Mouse (Mus musculus) granulocyte monocyte progenitor cell, adult 5-6 weeks (primary cell): ENCODE measurements around the gene Yes1. TPM values are rescaled to one million over a fixed set of nuclear protein-coding genes. Genes with fewer than 3 reads are reported as not detected.
"Not testable (repeated sequence)": the region's sequence is repeated elsewhere in the genome, so short reads cannot be mapped to it uniquely, and the experiment has no call there.

Source experiments
- ATAC-seq: replicated peaks from 2 replicates; pipeline ENCODE4 v1.8.0; 2016; ENCODE audit warnings: mild to moderate bottlenecking, moderate TSS enrichment, inconsistent platforms; ENCODE audit not compliant: poor library complexity, severe bottlenecking
- total RNA-seq, 2 experiments: library from RNA; stranded (forward) in 1 of 2; stranded (reverse) in 1 of 2; fragments of 200-712, 200-1000 nt in 1 of 2; fragments of >200 nt in 1 of 2; fragmentation: Nextera tagmentation in 1 of 2; gene quantifications; 2 replicates each; pipeline ENCODE4 v1.2.3; 2014 to 2017

Yes1 gene
- total RNA-seq (2014; fragmentation: Nextera tagmentation) (not detected in 2 replicates), total RNA-seq (2017) (1.3 TPM in 1 of 2 replicates, not detected in the other)

GRCm38 (mm10) chr5:32610801-32611340 lies at the start of gene Yes1:
Gene Yes1, plus strand, starts transcription at chr5:32611171.
- peak; percentile 66 for ATAC-seq

- no peak for ATAC-seq
These were observed 46.3 kb upstream of the Yes1 start for GRCm38 (mm10) chr5:32564697-32565096.

- no peak for ATAC-seq
These were observed 39.2 kb upstream of the Yes1 start for GRCm38 (mm10) chr5:32571802-32572201.

- no peak for ATAC-seq
These were observed 22.8 kb upstream of the Yes1 start for GRCm38 (mm10) chr5:32588136-32588535.

- ATAC-seq: no peak; the same call in 1 of the 2 replicates
These were observed 17.2 kb upstream of the Yes1 start for GRCm38 (mm10) chr5:32593793-32594192.

- ATAC-seq: no peak
These were observed 16.6 kb upstream of the Yes1 start for GRCm38 (mm10) chr5:32594358-32594757.

GRCm38 (mm10) chr5:32605911-32606310 lies 5.1 kb upstream of the Yes1 start:
- ATAC-seq: no peak

GRCm38 (mm10) chr5:32607776-32608355 lies 3.1 kb upstream of the Yes1 start:
- ATAC-seq: no peak

- no peak for ATAC-seq
These were observed 2.5 kb upstream of the Yes1 start for GRCm38 (mm10) chr5:32608516-32608915.

GRCm38 (mm10) chr5:32610064-32610800 lies 739 bp upstream of the Yes1 start:
- ATAC-seq: peak; percentile 24

GRCm38 (mm10) chr5:32611341-32611961 lies 480 bp downstream of the Yes1 start:
- ATAC-seq: peak; percentile 65

GRCm38 (mm10) chr5:32614291-32614690 lies 3.3 kb downstream of the Yes1 start:
- no peak for ATAC-seq

GRCm38 (mm10) chr5:32614691-32615090 lies 3.7 kb downstream of the Yes1 start:
- no peak for ATAC-seq

GRCm38 (mm10) chr5:32616489-32616888 lies 5.5 kb downstream of the Yes1 start:
- ATAC-seq: not testable (repeated sequence)

- ATAC-seq: no peak
These were observed 6.9 kb downstream of the Yes1 start for GRCm38 (mm10) chr5:32617851-32618250.

- ATAC-seq: no peak
These were observed 12.7 kb downstream of the Yes1 start for GRCm38 (mm10) chr5:32623649-32624048.

- ATAC-seq: no peak
These were observed 13.8 kb downstream of the Yes1 start for GRCm38 (mm10) chr5:32624777-32625176.

- ATAC-seq: no peak
These were observed 22.2 kb downstream of the Yes1 start for GRCm38 (mm10) chr5:32633185-32633584.

GRCm38 (mm10) chr5:32657386-32657785 lies 46.4 kb downstream of the Yes1 start:
- no peak for ATAC-seq

GRCm38 (mm10) chr5:32682475-32682874 lies 71.5 kb downstream of the Yes1 start:
- ATAC-seq: no peak

GRCm38 (mm10) chr5:32693411-32693810 lies 82.4 kb downstream of the Yes1 start:
- peak; percentile 50; the same call in 1 of the 2 replicates for ATAC-seq
